Mouse (Mus musculus) hindbrain, embryonic 15.5 days (tissue): ENCODE measurements around the gene Hbq1a. TPM values are rescaled to one million over a fixed set of nuclear protein-coding genes. Genes with fewer than 3 reads are reported as not detected.
"Not testable (repeated sequence)": the region's sequence is repeated elsewhere in the genome, so short reads cannot be mapped to it uniquely, and the experiment has no call there.

ENCODE experiments used
- ATAC-seq: fragments of 200-750 bp; cut with Nextera tagmentation; 2 replicates; pipeline ENCODE4 v1.8.0; 2017; ENCODE audit warnings: low read depth, moderate number of reproducible peaks, moderate TSS enrichment; ENCODE audit not compliant: low FRiP score
- H3K27ac ChIP-seq: fragments of 300-500 bp; sonication (generic); replicated peaks from 2 replicates; pipeline ENCODE4 v1.5.1; 2015; ENCODE audit warnings: mild to moderate bottlenecking, inconsistent platforms
- H3K27me3 ChIP-seq: fragments of 300-500 bp; sonication (generic); 2 replicates; pipeline ENCODE4 v1.6.1; 2015; ENCODE audit warnings: control low read depth, inconsistent platforms
- H3K36me3 ChIP-seq: fragments of 300-500 bp; sonication (generic); 2 replicates; pipeline ENCODE4 v1.6.1; 2015; ENCODE audit warnings: control low read depth, inconsistent platforms
- H3K4me1 ChIP-seq: fragments of 300-500 bp; sonication (generic); replicated peaks from 2 replicates; pipeline ENCODE4 v1.6.1; 2015; ENCODE audit warnings: control low read depth, inconsistent platforms
- H3K4me2 ChIP-seq: fragments of 300-500 bp; sonication (generic); 2 replicates; pipeline ENCODE4 v1.6.1; 2015; ENCODE audit warnings: moderate library complexity, mild to moderate bottlenecking, inconsistent platforms
- H3K4me3 ChIP-seq: fragments of 300-500 bp; sonication (generic); 2 replicates; pipeline ENCODE4 v1.5.1; 2015; ENCODE audit warnings: mild to moderate bottlenecking, inconsistent platforms
- H3K9ac ChIP-seq: fragments of 300-500 bp; sonication (generic); 2 replicates; pipeline ENCODE4 v1.6.1; 2015; ENCODE audit warnings: inconsistent platforms
- H3K9me3 ChIP-seq: fragments of 300-500 bp; sonication (generic); 2 replicates; pipeline ENCODE4 v1.6.1; 2016; ENCODE audit warnings: control low read depth, inconsistent platforms
- WGBS: fragments of 180-500 bp; shearing (Covaris S2); methylation state at CpG from one replicate; pipeline ENCODE4 v1.1.7; 2015; 5-methylcytosine and 5-hydroxymethylcytosine counted together
- polyA plus RNA-seq: library from polyadenylated mRNA; unstranded; fragments of >200 nt; fragmentation: Nextera tagmentation; extraction: Ambion mirVana; gene quantifications from 2 replicates; pipeline ENCODE4 v1.2.1, GENCODE M21; 2015

Hbq1a gene
- polyA plus RNA-seq, 1 experiment from 2014 or later = 0.83 TPM

DNA sequence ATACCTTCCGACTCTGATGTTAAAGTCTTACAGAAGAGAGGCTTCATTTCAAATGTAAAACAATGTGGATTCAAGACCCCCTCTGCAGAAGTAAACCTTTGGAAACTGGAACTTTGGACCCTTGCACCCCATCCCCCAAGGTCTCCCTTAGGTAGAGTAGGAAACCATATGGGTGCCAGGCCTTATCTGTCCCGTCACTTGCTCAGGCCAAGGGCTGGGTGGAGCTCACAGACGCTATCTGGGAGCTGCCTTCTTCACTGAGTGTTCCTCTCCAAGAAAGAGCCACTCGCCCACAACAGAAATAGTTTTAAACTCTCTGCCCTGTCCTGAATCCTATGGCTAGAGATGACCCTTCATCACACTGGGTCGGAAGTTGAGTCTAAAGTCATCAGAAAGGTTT lies 30.9 kb upstream of the Hbq1a start:
- peaks cover 16% of the 10 kb centered on the region for H3K4me1 ChIP-seq
- H3K27ac ChIP-seq = no peak overlapping the region
- no peaks in the 10 kb centered on the region for H3K9me3 ChIP-seq
- 89% methylated on average over 5 of the region's 5 CpGs for WGBS
- no peaks in the 10 kb centered on the region for H3K27me3 ChIP-seq
- H3K9ac ChIP-seq = no peak overlapping the region
- H3K4me3 ChIP-seq = no peak overlapping the region
- H3K4me2 ChIP-seq = no peak overlapping the region
- ATAC-seq = no peak
- H3K36me3 ChIP-seq = no peaks in the 10 kb centered on the region

DNA sequence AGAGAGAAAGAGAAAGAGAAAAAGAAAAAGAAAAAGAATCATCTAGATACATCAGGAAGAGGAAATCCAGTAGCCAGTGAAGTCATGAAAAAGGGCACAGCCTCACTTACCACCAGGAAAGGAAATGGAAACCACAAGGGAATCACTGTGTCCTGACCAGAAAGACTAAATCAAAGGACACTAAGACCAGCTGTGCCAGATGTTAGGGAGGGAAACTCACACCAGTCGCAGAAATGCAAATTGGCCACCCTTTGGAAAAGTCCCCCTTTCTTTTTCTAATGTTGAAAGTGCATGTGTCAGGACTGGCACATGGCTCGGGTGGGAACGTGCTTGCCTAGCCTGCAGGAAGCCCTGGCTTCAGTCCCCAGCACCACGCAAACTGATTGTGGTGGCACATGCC lies 28.7 kb upstream of the Hbq1a start:
- Histone ChIP-seq H3K4me1 (peaks cover 12% of the 10 kb centered on the region), H3K4me2 (no peak overlapping the region), H3K9ac (no peak overlapping the region), H3K4me3 (no peak overlapping the region), H3K9me3 (no peaks in the 10 kb centered on the region), H3K36me3 (no peaks in the 10 kb centered on the region), H3K27me3 (no peaks in the 10 kb centered on the region), H3K27ac (no peak overlapping the region)
- WGBS = 53% methylated on average over 4 of the region's 4 CpGs
- no peak for ATAC-seq

DNA sequence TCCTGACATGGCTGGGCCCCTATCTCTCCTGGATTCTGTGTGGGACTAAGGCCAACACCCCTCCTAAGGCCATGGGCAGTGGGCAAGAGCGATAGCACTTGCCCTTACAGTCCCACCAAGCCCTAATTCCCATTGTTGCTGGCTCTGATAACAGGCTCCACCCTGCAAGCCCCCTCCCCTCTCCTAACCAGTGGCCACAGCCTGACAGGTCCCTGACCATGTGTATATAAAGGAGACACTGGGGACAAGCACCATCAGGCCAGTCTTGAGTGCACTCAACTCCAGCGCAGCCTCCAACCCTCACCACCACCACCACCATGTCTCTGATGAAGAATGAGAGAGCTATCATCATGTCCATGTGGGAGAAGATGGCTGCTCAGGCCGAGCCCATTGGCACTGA lies 23.5 kb upstream of the Hbq1a start, which contains the start of gene Hba-x:
Hba-x (plus strand) TSS at position 54 of the 400 bp plus-strand sequence.
- WGBS = 79% methylated on average over 3 of the region's 3 CpGs
- H3K4me2 ChIP-seq = no peak within 1 kb of the TSS
- H3K4me1 ChIP-seq = no peaks in the 10 kb centered on the region
- H3K36me3 ChIP-seq = no peaks in the 10 kb centered on the region
- H3K27ac ChIP-seq = no peak within 1 kb of the TSS
- H3K9me3 ChIP-seq = no peaks in the 10 kb centered on the region
- H3K9ac ChIP-seq = no peak within 1 kb of the TSS
- no peaks in the 10 kb centered on the region for H3K27me3 ChIP-seq
- no peak for ATAC-seq
- H3K4me3 ChIP-seq = no peak within 1 kb of the TSS

DNA sequence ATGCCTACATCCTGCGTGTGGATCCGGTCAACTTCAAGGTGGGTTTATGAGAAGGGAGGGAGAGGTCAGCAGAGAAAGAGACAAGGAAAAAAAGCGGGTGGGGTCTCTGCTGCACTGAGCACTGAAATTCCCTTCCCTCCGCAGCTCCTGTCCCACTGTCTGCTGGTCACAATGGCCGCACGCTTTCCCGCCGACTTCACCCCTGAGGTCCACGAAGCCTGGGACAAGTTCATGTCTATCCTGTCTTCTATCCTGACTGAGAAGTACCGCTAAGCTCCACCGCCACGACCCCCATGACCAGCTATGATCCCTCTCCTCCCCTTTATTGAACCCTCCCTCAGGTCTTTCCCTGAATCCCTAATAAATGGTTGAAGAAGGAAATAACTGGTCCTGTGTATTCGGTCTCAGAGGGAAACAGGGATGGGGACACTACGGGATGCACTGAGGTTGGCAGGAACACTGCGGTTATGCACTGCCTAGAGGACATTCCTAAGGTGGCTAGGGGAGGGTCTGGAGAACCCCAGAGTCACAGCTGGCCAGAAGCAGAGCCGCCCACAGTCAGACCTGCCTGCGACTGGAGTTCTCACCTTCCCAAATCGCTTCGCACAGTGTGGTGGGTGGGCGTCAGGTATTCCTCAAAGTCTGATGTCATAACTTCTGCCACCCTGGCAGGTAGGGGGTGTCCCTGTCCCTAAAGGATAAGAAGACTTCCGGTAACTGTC lies 22.0 kb upstream of the Hbq1a start:
- ATAC-seq = no peak
- no peak overlapping the region for H3K4me2 ChIP-seq
- no peaks in the 10 kb centered on the region for H3K27me3 ChIP-seq
- no peaks in the 10 kb centered on the region for H3K4me1 ChIP-seq
- H3K27ac ChIP-seq = no peak overlapping the region
- 75% methylated on average over 21 of the region's 21 CpGs for WGBS
- no peak overlapping the region for H3K9ac ChIP-seq
- H3K9me3 ChIP-seq = no peaks in the 10 kb centered on the region
- no peaks in the 10 kb centered on the region for H3K36me3 ChIP-seq
- no peak overlapping the region for H3K4me3 ChIP-seq

DNA sequence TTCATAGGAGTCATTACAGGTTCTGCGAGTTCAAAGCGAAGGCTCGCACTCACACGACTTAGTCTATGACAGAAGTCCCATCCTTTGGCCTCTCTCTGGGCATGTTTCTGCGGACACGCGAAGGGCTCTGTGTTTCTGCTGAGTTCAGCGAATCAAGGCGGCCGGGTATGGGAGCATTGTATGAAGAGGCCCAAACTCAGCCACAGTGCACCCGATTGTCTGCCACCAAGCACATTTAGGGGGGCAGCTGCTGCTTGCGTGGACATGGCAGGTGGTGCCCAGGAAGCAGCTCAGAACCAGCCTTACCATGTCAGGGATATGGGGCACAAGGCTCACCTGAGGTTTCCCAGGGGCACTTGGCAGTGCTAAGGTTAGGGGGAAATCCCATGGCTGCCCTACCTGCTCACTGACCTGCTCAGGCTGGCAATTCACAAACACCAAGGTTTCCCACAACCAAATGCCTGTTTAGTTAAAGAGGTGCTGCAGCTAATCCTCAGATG lies 21.4 kb upstream of the Hbq1a start:
- 85% methylated on average over 12 of the region's 12 CpGs for WGBS

DNA sequence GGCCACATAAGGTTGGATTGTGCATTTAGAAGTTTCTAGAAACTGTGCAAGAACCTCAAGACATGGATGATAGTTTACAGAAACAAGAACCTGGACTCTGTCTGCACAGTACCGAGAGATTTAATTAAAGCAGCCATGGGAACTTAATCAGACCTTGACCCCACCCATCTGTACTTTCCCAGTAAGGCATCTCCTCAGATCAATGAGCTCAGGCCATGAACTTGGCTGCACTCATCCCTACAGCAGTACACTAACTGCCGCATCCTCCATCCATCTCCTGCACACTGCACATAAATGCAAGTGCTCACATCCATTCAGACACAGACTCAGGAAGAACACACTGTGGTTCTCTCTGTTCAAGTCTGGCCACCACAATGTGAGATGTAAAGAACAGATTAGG lies 19.2 kb upstream of the Hbq1a start:
- ATAC-seq = no peak
- Histone ChIP-seq H3K4me2 (no peak overlapping the region), H3K4me1 (no peaks in the 10 kb centered on the region), H3K9ac (no peak overlapping the region), H3K4me3 (no peak overlapping the region), H3K9me3 (no peaks in the 10 kb centered on the region), H3K27me3 (no peaks in the 10 kb centered on the region), H3K27ac (no peak overlapping the region), H3K36me3 (no peaks in the 10 kb centered on the region)
- 83% methylated on average over 2 of the region's 2 CpGs for WGBS

More for the DNA sequence above, 21.4 kb upstream of the Hbq1a start:
- Histone ChIP-seq H3K4me2 (no peak overlapping the region), H3K27ac (no peak overlapping the region), H3K9ac (no peak overlapping the region), H3K4me3 (no peak overlapping the region), H3K27me3 (no peaks in the 10 kb centered on the region), H3K4me1 (no peaks in the 10 kb centered on the region), H3K36me3 (no peaks in the 10 kb centered on the region), H3K9me3 (no peaks in the 10 kb centered on the region)
- ATAC-seq = no peak

DNA sequence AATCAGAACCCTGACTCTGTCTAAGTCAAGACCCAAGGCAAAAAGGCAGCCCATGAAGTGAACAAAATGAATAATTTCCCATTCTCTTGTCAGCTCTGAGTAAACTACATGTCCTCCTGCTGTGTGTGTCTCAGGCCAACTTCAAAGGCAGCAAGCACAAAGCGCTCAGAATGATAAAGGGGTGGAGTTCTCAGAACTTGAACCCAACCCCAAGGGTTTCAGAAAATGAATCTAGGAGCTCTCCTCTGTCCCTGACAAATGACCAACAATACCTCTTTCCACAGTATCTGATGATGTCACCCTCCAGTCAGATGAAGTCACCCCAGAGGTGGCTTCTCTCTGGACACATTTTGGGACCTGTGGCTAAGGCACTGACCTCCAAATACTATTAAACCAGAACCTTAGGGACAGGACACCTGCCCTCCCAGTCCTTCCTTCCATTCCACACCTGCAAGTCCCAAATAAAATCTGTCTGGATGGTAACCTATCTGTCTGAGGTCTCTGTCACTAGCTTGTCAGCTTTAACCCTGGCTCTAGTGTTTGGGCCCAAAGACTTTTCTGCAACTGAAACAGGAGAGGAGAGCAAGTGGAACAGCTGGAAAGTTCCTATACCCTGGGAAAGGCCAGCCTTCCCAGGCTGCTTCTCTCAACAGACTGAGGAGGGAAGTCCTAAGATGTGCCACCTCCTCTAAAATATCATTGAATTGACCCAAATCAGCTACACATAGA lies 18.3 kb upstream of the Hbq1a start:
- no peaks in the 10 kb centered on the region for H3K9me3 ChIP-seq
- H3K27ac ChIP-seq = no peak overlapping the region
- H3K4me1 ChIP-seq = no peaks in the 10 kb centered on the region
- 55% methylated on average over 1 of the region's 1 CpGs for WGBS
- H3K4me2 ChIP-seq = no peak overlapping the region
- no peak overlapping the region for H3K4me3 ChIP-seq
- ATAC-seq = no peak
- H3K36me3 ChIP-seq = no peaks in the 10 kb centered on the region
- H3K9ac ChIP-seq = no peak overlapping the region
- H3K27me3 ChIP-seq = no peaks in the 10 kb centered on the region

DNA sequence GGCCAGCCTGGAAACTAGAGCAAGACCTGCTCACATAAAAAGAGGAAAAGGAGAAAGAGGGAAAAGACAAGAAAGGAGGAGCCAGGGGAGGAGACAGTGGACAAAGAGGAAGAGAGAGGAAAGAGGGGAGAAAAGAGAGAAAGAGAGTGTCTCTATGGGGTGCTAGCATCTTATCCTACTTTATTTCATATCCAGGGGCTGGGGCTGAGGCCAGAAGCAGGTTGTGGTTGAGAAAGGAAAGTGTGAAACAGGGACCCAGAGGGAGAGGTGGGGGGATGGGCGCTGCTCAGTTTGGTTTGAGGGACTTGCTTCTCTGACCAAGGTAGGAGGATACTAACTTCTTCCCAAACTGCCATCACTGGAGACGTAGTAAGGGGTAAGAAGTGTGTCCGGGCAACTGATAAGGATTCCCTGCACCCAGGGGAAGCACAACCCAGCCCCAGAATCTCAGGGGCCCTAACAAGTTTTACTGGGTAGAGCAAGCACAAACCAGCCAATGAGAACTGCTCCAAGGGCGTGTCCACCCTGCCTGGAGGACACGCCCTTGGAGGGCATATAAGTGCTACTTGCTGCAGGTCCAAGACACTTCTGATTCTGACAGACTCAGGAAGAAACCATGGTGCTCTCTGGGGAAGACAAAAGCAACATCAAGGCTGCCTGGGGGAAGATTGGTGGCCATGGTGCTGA lies 16.6 kb upstream of the Hbq1a start, which contains the start of gene Hba-a1:
Hba-a1 (plus strand) TSS at position 421 of the 687 bp plus-strand sequence.
- H3K36me3 ChIP-seq, H3K4me3 ChIP-seq, ATAC-seq, H3K9ac ChIP-seq, H3K4me2 ChIP-seq, H3K27me3 ChIP-seq, H3K9me3 ChIP-seq, H3K4me1 ChIP-seq, H3K27ac ChIP-seq: not testable (repeated sequence)
- WGBS = 83% methylated on average over 1 of the region's 5 CpGs

DNA sequence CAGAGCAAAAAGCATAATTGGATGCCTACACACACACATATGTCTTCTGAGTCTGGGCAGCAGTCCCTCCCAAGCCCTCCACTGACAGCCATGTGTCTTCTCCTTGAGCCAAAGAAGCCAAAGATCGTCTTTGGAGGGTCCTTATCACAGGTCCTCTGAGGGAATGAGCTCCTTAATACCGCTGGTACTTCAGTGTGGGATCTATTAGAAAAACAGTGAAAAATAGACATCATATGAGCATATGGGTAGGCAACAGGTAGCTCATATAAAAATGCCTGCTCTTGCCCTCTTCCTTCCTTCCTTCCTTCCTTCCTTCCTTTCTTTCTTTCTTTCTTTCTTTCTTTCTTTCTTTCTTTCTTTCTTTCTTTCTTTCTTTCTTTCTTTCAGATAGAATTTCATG lies 15.3 kb upstream of the Hbq1a start:
- H3K4me2 ChIP-seq = not testable (repeated sequence)

DNA sequence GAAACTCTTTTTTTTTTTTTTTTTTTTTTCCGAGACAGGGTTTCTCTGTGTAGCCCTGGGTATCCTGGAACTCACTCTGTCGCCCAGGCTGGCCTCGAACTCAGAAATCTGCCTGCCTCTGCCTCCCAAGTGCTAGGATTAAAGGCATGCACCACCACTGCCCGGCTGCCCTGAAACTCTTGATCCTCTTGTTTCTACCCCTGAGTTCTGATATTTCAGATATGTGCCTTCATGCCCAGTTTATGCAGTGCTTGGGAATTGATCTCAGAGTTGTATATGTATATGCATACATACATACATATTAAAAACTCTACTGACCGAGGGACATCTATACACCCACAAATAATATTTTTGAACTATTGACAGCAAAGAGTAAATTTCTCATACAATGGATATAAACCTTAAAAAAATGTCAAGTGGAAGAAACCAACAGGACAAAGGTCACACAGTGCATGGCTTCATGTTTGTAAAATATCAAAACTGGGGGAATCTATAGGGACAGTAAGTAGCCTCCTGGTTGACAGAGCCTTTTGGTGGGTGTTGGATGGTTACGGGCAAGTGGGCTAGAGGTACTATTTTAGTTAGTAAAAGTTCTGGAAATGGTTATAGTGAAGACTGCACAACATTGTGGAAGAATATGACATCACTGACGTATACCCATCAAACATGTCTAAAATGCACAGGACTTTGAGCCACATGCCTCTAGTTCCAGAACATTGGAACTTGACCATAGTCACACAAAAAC lies 14.7 kb upstream of the Hbq1a start:
- Histone ChIP-seq H3K36me3 (no peaks in the 10 kb centered on the region), H3K4me3 (no peak overlapping the region), H3K9me3 (no peaks in the 10 kb centered on the region), H3K27ac (no peak overlapping the region), H3K4me2 (no peak overlapping the region), H3K27me3 (0 out of 2 replicates have a peak, but pooled peaks cover 5% of the 10 kb centered on the region), H3K4me1 (no peaks in the 10 kb centered on the region), H3K9ac (no peak overlapping the region)
- no peak for ATAC-seq
- 91% methylated on average over 7 of the region's 7 CpGs for WGBS

More for the DNA sequence above, 15.3 kb upstream of the Hbq1a start:
- H3K9ac ChIP-seq, H3K4me3 ChIP-seq, H3K4me1 ChIP-seq, H3K27ac ChIP-seq, H3K36me3 ChIP-seq, H3K9me3 ChIP-seq, ATAC-seq, H3K27me3 ChIP-seq: not testable (repeated sequence)
- WGBS = 73% methylated on average over 2 of the region's 2 CpGs

DNA sequence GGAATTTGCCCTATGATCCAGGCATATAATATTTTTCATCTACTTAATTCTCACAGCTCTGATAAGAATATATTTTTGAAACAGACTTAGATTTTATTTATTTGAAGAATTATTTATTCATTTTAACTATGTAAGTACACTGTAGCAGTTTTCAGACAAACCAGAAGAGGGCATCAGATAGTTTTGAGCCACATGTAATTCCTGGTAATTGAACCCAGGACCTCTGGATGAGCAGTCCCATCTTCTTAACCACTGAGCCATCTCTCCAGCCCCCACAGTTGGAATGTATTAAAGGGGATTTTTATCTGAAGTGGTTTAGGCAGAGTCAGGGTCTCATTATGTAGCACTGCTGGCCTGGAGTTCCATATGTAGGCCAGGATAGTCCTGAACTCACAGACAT lies 14.0 kb upstream of the Hbq1a start:
- H3K27me3 ChIP-seq, H3K9ac ChIP-seq, H3K27ac ChIP-seq, H3K9me3 ChIP-seq, H3K4me2 ChIP-seq, H3K4me3 ChIP-seq, ATAC-seq, H3K36me3 ChIP-seq, H3K4me1 ChIP-seq: not testable (repeated sequence)
